Comparison of ENCODE assay signal across 13 mouse cellular contexts in the genomic region with DNA sequence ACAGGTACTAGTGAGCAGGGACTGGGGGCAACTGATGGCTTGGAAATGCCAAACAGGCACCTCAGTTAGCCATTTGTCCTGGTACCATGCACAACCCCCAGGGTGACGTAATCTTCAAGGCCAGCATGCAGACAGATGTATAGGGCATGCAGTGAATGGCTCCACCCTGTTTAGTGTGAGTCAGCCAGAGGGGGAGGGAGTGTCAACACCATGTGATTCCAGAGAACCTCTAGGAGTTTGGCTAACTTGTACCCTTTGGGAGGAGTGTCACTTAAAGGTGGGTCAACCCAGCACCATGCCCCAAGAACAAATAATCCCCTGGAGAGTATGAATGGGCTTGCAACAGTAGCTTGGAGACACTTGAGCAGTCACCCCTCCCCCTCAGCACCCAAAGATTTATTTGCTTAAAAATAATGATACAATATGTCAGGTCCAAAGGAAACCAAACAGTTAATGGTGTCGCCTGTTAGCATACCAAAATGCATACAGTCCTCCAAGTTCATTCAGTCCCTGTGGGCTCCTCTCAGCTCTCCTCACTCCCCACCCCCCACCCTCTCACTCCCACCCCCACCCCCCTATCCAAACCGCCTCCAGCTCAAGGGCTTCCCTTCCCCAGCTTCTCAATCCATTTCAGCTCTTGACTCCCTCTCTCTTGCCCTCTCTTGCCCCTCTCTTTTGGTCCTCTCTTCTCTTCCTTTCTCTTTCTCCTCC. TPM values are rescaled to one million over a fixed set of nuclear protein-coding genes. Genes with fewer than 3 reads are reported as not detected.
DNase-seq lines count a peak whose midpoint lies in the region; ATAC-seq and TF ChIP-seq lines count a peak whose summit lies in the region.
"Had no signal": no experiment of that assay in that cellular context is flagged by ENCODE, and none has a peak within 500 bp of the region (broad histone marks: within the 10 kb centered on the region; RNA-seq: fewer than 3 reads in every experiment).

No protein-coding gene starts in this region.

- no peak overlapping the region for H3ac ChIP-seq in C2C12 (ENCODE audit: control insufficient read depth, insufficient read length, low read depth)

- no peaks in the 10 kb centered on the region for H3K36me3 ChIP-seq in C2C12 (ENCODE audit: control insufficient read depth, insufficient read depth)
- no peaks in the 10 kb centered on the region for H3K36me3 ChIP-seq in intestine, embryonic 14.5 days (ENCODE audit: control insufficient read depth, insufficient read depth, low read length)
- 0 out of 2 replicates have a peak, but pooled peaks cover 4% of the 10 kb centered on the region for H3K36me3 ChIP-seq in lung, postnatal 0 days (ENCODE audit: insufficient read depth, low read length)
- H3K36me3 ChIP-seq: limb, embryonic 12.5 days; neural tube, embryonic 12.5 days had no signal

- H3K9ac ChIP-seq in intestine, embryonic 14.5 days (ENCODE audit: low read length) = no peak overlapping the region
- no peak overlapping the region for H3K9ac ChIP-seq in lung, postnatal 0 days (replicated peaks; ENCODE audit: low read depth)
- H3K9ac ChIP-seq: forebrain, embryonic 13.5 days; limb, embryonic 12.5 days; neural tube, embryonic 12.5 days had no signal

- TF ChIP-seq CTCF in C2C12 (IDR thresholded peaks at IDR 0.05; ENCODE audit: control insufficient read depth, insufficient read depth, insufficient read length) = no peak
- TF ChIP-seq CTCF in lung, postnatal 0 days (IDR thresholded peaks at IDR 0.05) = no peak

- WGBS in intestine, embryonic 14.5 days = 34% methylated on average over 3 of the region's 3 CpGs
- WGBS in lung, postnatal 0 days = 16% methylated on average over 3 of the region's 3 CpGs

- H3K79me3 ChIP-seq in C2C12 (ENCODE audit: low read depth) = no peaks in the 10 kb centered on the region

- peak; percentile 88 for DNase-seq in 3T3-L1 (ENCODE audit: low read depth, low spot score)
- no peak for DNase-seq in intestine, embryonic 14.5 days (ENCODE audit: low spot score)
- peak; percentile 94 for DNase-seq in lung, postnatal 0 days (ENCODE audit: low spot score)
- DNase-seq in cerebellum, postnatal 25 days = no peak
- no peak for DNase-seq in layer of hippocampus, postnatal 36 days
- no peak for DNase-seq in testis, postnatal 10 days (ENCODE audit: low spot score)
- DNase-seq: cerebellum, postnatal 14 days; heart, adult 2 months; right cerebral cortex, postnatal 4 days had no signal

- 0 out of 2 replicates have a peak, but pooled peaks cover 5% of the 10 kb centered on the region for H3K4me1 ChIP-seq in intestine, embryonic 14.5 days (replicated peaks; ENCODE audit: control insufficient read depth, insufficient read depth, low read length)
- H3K4me1 ChIP-seq in lung, postnatal 0 days (ENCODE audit: insufficient read depth, low read depth, low read length) = no peaks in the 10 kb centered on the region

- TF ChIP-seq EP300 in lung, postnatal 0 days (IDR thresholded peaks at IDR 0.05) = peak; percentile 53; the same call in 1 of the 2 replicates

- no peaks in the 10 kb centered on the region for H3K27me3 ChIP-seq in C2C12 (ENCODE audit: control insufficient read depth, insufficient read depth, insufficient read length)
- no peaks in the 10 kb centered on the region for H3K27me3 ChIP-seq in intestine, embryonic 14.5 days (replicated peaks; ENCODE audit: control insufficient read depth, insufficient read depth, low read length)
- H3K27me3 ChIP-seq in lung, postnatal 0 days (replicated peaks; ENCODE audit: insufficient read depth, low read length) = no peaks in the 10 kb centered on the region
- H3K27me3 ChIP-seq: forebrain, embryonic 13.5 days; limb, embryonic 12.5 days; neural tube, embryonic 12.5 days had no signal

- no peak overlapping the region for H3K4me3 ChIP-seq in C2C12 (ENCODE audit: insufficient read depth, poor library complexity, severe bottlenecking)
- no peak overlapping the region for H3K4me3 ChIP-seq in intestine, embryonic 14.5 days (ENCODE audit: low read depth, low read length)
- H3K4me3 ChIP-seq in lung, postnatal 0 days (ENCODE audit: low read depth, low read length) = no peak overlapping the region
- H3K4me3 ChIP-seq: forebrain, embryonic 13.5 days; heart, adult 2 months; limb, embryonic 12.5 days; neural tube, embryonic 12.5 days had no signal

- H3K4me2 ChIP-seq in intestine, embryonic 14.5 days (ENCODE audit: low read length) = no peak overlapping the region
- H3K4me2 ChIP-seq in lung, postnatal 0 days (replicated peaks; ENCODE audit: low read depth, low read length) = no peak overlapping the region
- H3K4me2 ChIP-seq: forebrain, embryonic 13.5 days; limb, embryonic 12.5 days; neural tube, embryonic 12.5 days had no signal

- no peak overlapping the region for H3K27ac ChIP-seq in intestine, embryonic 14.5 days (ENCODE audit: low read depth)
- peak overlapping the region; percentile 47; the same call in 1 of the 2 replicates for H3K27ac ChIP-seq in lung, postnatal 0 days (ENCODE audit: low read length)
- H3K27ac ChIP-seq: forebrain, embryonic 13.5 days; heart, adult 2 months; limb, embryonic 12.5 days; neural tube, embryonic 12.5 days had no signal

- no peaks in the 10 kb centered on the region for H3K79me2 ChIP-seq in C2C12 (ENCODE audit: control insufficient read depth, insufficient read depth)

- H3K9me3 ChIP-seq in intestine, embryonic 14.5 days (ENCODE audit: control insufficient read depth, low read length) = no peaks in the 10 kb centered on the region
- H3K9me3 ChIP-seq in lung, postnatal 0 days (ENCODE audit: low read length) = no peaks in the 10 kb centered on the region
- H3K9me3 ChIP-seq: forebrain, embryonic 13.5 days; neural tube, embryonic 12.5 days had no signal

- ATAC-seq in intestine, embryonic 14.5 days (replicated peaks; ENCODE audit: low FRiP score, low TSS enrichment, low read depth) = peak; percentile 85
- ATAC-seq in lung, postnatal 0 days = peak; percentile 97
- ATAC-seq: forebrain, embryonic 13.5 days had no signal

TF ChIP-seq in C2C12, 6 proteins besides CTCF, POLR2A, EP300 and RAD21:
- TF ChIP-seq MAX (IDR thresholded peaks at IDR 0.05) (peak; percentile 31), USF1 (IDR thresholded peaks at IDR 0.05; ENCODE audit: low read depth) (peak; percentile 40), MYOG (IDR thresholded peaks at IDR 0.05; ENCODE audit: control insufficient read depth, extremely low read depth, insufficient read length) (no peak), CEBPB (IDR thresholded peaks at IDR 0.05; ENCODE audit: low read depth) (peak; percentile 30)

RNA-seq across cellular contexts. Expression of gene Myo5c, which starts 32.3 kb away (rescaled TPM):
- 0.01 TPM for polyA plus RNA-seq in C2C12 (2012; fragmentation: generic; extraction: Trizol)
- polyA plus RNA-seq in intestine, embryonic 14.5 days (2014; fragmentation: Nextera tagmentation; extraction: Ambion mirVana) = 5.2 and 6.5 TPM in 2 replicates
- polyA plus RNA-seq in lung, postnatal 0 days (2015; fragmentation: Nextera tagmentation; extraction: Ambion mirVana) = 35.0 and 39.2 TPM in 2 replicates
- total RNA-seq in layer of hippocampus, postnatal 36 days (2021) = under 1 TPM; 0.50 to 0.53 TPM

RNA-seq across cellular contexts. Expression of gene Gnb5, which starts 41.9 kb away (rescaled TPM):
- polyA plus RNA-seq in C2C12 (2012; fragmentation: generic; extraction: Trizol) = 7.2 TPM
- polyA plus RNA-seq in intestine, embryonic 14.5 days (2014; fragmentation: Nextera tagmentation; extraction: Ambion mirVana) = 25.5 and 26.8 TPM in 2 replicates
- polyA plus RNA-seq in lung, postnatal 0 days (2015; fragmentation: Nextera tagmentation; extraction: Ambion mirVana) = 10.7 and 11.5 TPM in 2 replicates
- total RNA-seq in layer of hippocampus, postnatal 36 days (2021) = 100 to 1,000 TPM; 115 to 128 TPM

Comparison
In these comparisons a context has a peak if more than half of its experiments do, and no peak if none do; other contexts are left out.
1. DNase-seq: peak in 3T3-L1 (single experiment) and lung, postnatal 0 days (single experiment); none in intestine, embryonic 14.5 days (single experiment), cerebellum, postnatal 25 days (0 of 2), layer of hippocampus, postnatal 36 days (0 of 2) and testis, postnatal 10 days (single experiment).